Mouse (Mus musculus): ENCODE results near the gene Elovl1. TPM values are rescaled to one million over a fixed set of nuclear protein-coding genes. Genes with fewer than 3 reads are reported as not detected.

Gene Elovl1
- polyA plus RNA-seq, 1 experiment from 2014 or later: 85.1 TPM

GRCm38 (mm10) chr4:118424541-118425160 is 3.2 kb upstream of the Elovl1 start:
- ATAC-seq (ENCODE audit: low read depth): peak; percentile 60
- Histone ChIP-seq H3K9me3 (replicated peaks; ENCODE audit: control insufficient read depth, low read length) (no peaks in the 10 kb centered on the region), H3K4me1 (ENCODE audit: control insufficient read depth, low read depth, low read length) (peaks cover 54% of the 10 kb centered on the region), H3K27me3 (ENCODE audit: control insufficient read depth, insufficient read depth, low read depth, low read length) (no peaks in the 10 kb centered on the region), H3K36me3 (ENCODE audit: control insufficient read depth, insufficient read depth) (peaks cover 2% of the 10 kb centered on the region; the same call in 1 of the 2 replicates), H3K4me3 (ENCODE audit: low read depth, low read length) (no peak overlapping the region), H3K9ac (ENCODE audit: low read depth, low read length) (peak overlapping the region; percentile 40; the same call in 1 of the 2 replicates), H3K27ac (ENCODE audit: low read length) (peak overlapping the region; percentile 90), H3K4me2 (ENCODE audit: low read depth, low read length) (peak overlapping the region; percentile 37)
- 16% methylated on average over 4 of the region's 4 CpGs for WGBS (ENCODE audit: insufficient replicate concordance)

DNA sequence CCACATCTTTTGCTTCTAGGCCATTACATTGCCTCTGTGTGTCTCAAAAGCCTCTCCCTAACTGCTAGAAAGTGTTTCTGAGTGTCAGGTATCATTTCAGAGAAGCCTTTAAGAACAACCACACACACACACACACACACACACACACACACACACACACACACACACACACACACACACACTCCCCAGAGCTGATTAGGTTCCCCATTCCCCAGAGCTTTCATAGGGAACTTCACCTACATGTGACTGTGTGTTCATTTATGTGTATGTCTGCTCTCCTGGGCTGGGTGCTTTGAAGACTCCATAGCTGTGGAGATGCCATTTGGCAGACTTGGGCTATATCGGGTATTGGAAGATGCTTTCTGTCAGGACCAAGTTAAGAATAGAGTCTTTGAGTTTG is 2.5 kb upstream of the Elovl1 start:
- peaks cover 61% of the 10 kb centered on the region for H3K4me1 ChIP-seq (ENCODE audit: control insufficient read depth, low read depth, low read length)

GRCm38 (mm10) chr4:118427415-118427767 is 502 bp upstream of the Elovl1 start:
- H3K4me1 ChIP-seq (ENCODE audit: control insufficient read depth, low read depth, low read length): peaks cover 74% of the 10 kb centered on the region
- no peaks in the 10 kb centered on the region for H3K9me3 ChIP-seq (replicated peaks; ENCODE audit: control insufficient read depth, low read length)
- no peaks in the 10 kb centered on the region for H3K27me3 ChIP-seq (ENCODE audit: control insufficient read depth, insufficient read depth, low read depth, low read length)
- H3K27ac ChIP-seq (ENCODE audit: low read length): peak overlapping the region; percentile 92
- 9% methylated on average over 5 of the region's 5 CpGs for WGBS (ENCODE audit: insufficient replicate concordance)
- peak overlapping the region; percentile 96 for H3K4me2 ChIP-seq (ENCODE audit: low read depth, low read length)
- H3K36me3 ChIP-seq (ENCODE audit: control insufficient read depth, insufficient read depth): peaks cover 23% of the 10 kb centered on the region
- ATAC-seq (ENCODE audit: low read depth): peak; percentile 1
- peak overlapping the region; percentile 82 for H3K4me3 ChIP-seq (ENCODE audit: low read depth, low read length)
- peak overlapping the region; percentile 92 for H3K9ac ChIP-seq (ENCODE audit: low read depth, low read length)

More for the DNA sequence above, 2.5 kb upstream of the Elovl1 start:
- Histone ChIP-seq H3K4me3 (ENCODE audit: low read depth, low read length) (no peak overlapping the region), H3K36me3 (ENCODE audit: control insufficient read depth, insufficient read depth) (peaks cover 3% of the 10 kb centered on the region), H3K9me3 (replicated peaks; ENCODE audit: control insufficient read depth, low read length) (no peaks in the 10 kb centered on the region), H3K27me3 (ENCODE audit: control insufficient read depth, insufficient read depth, low read depth, low read length) (no peaks in the 10 kb centered on the region), H3K9ac (ENCODE audit: low read depth, low read length) (no peak overlapping the region), H3K27ac (ENCODE audit: low read length) (peak overlapping the region; percentile 90), H3K4me2 (ENCODE audit: low read depth, low read length) (no peak overlapping the region)
- WGBS (ENCODE audit: insufficient replicate concordance): 79% methylated on average over 1 of the region's 1 CpGs
- ATAC-seq (ENCODE audit: low read depth): no peak

GRCm38 (mm10) chr4:118428531-118429214 is 780 bp downstream of the Elovl1 start:
- ATAC-seq (ENCODE audit: low read depth): peak; percentile 31
- H3K4me3 ChIP-seq (ENCODE audit: low read depth, low read length): peak overlapping the region; percentile 82
- peak overlapping the region; percentile 96 for H3K4me2 ChIP-seq (ENCODE audit: low read depth, low read length)
- H3K4me1 ChIP-seq (ENCODE audit: control insufficient read depth, low read depth, low read length): peaks cover 80% of the 10 kb centered on the region
- H3K9ac ChIP-seq (ENCODE audit: low read depth, low read length): peak overlapping the region; percentile 92
- H3K27ac ChIP-seq (ENCODE audit: low read length): peak overlapping the region; percentile 92
- 21% methylated on average over 15 of the region's 15 CpGs for WGBS (ENCODE audit: insufficient replicate concordance)
- no peaks in the 10 kb centered on the region for H3K9me3 ChIP-seq (replicated peaks; ENCODE audit: control insufficient read depth, low read length)
- H3K36me3 ChIP-seq (ENCODE audit: control insufficient read depth, insufficient read depth): peaks cover 36% of the 10 kb centered on the region
- H3K27me3 ChIP-seq (ENCODE audit: control insufficient read depth, insufficient read depth, low read depth, low read length): no peaks in the 10 kb centered on the region

DNA sequence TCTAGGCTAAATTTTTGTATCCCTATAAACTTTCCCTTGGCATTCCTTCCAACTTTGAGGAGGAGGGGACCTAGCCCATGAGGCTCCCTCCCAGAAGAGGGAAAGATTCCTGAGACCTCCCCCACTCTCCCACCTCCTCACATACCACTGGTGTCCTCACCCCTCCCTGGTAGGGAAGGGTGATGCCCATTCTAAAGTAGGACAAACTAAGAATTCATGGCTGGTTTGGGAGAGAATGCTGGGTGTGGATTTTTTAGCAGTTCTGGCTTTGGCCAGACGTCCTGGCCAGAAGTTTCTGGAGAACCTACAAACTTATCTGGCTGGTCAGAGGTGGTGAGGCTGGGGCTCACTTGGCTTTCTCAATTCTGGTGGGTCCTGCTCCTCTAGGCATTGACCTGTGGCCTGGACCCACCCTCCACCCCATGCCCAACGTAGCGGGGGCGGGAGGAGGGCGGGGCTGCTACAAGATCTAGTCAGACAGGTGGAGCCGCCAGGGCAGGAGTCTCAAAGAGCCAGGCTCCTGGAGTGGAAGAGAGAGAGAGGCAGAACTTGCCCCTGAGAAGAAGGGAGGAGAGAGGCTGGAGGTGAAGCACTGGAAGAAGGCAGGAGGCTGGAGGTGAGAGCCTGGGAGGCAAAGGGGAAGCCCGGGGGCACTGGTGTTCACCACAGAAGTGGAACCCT is 1.5 kb downstream of the Elovl1 start:
- ATAC-seq (ENCODE audit: low read depth): no peak
- Histone ChIP-seq H3K4me2 (ENCODE audit: low read depth, low read length) (peak overlapping the region; percentile 96), H3K9me3 (replicated peaks; ENCODE audit: control insufficient read depth, low read length) (no peaks in the 10 kb centered on the region), H3K4me3 (ENCODE audit: low read depth, low read length) (peak overlapping the region; percentile 82), H3K27ac (ENCODE audit: low read length) (peak overlapping the region; percentile 92), H3K9ac (ENCODE audit: low read depth, low read length) (peak overlapping the region; percentile 92), H3K36me3 (ENCODE audit: control insufficient read depth, insufficient read depth) (peaks cover 43% of the 10 kb centered on the region), H3K27me3 (ENCODE audit: control insufficient read depth, insufficient read depth, low read depth, low read length) (no peaks in the 10 kb centered on the region), H3K4me1 (ENCODE audit: control insufficient read depth, low read depth, low read length) (peaks cover 80% of the 10 kb centered on the region)
- WGBS (ENCODE audit: insufficient replicate concordance): 13% methylated on average over 7 of the region's 7 CpGs

DNA sequence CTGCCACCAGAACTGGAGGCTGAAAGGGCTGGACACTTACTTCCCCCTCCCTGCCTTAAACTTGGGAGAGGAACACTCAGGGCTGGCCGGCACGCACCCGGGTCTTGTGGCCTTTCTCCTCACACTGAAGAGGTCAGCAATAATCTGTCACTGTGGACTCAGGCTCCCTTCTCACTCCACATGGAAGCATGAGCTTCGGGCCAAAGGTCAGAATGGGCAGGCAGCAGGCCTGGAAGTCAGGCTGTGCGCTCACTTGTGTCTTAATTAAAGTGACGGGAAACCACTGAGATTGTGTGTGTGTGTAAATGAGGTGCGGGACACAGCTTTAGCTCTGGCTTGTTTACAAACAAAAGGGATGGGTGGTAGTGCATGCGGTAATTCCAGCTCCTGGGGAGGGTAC is 4.4 kb downstream of the Elovl1 start:
- Histone ChIP-seq H3K9ac (ENCODE audit: low read depth, low read length) (no peak overlapping the region; the same call in 1 of the 2 replicates), H3K36me3 (ENCODE audit: control insufficient read depth, insufficient read depth) (peaks cover 56% of the 10 kb centered on the region), H3K4me2 (ENCODE audit: low read depth, low read length) (no peak overlapping the region), H3K9me3 (replicated peaks; ENCODE audit: control insufficient read depth, low read length) (no peaks in the 10 kb centered on the region), H3K4me1 (ENCODE audit: control insufficient read depth, low read depth, low read length) (peaks cover 74% of the 10 kb centered on the region), H3K27ac (ENCODE audit: low read length) (peak overlapping the region; percentile 50), H3K27me3 (ENCODE audit: control insufficient read depth, insufficient read depth, low read depth, low read length) (no peaks in the 10 kb centered on the region), H3K4me3 (ENCODE audit: low read depth, low read length) (no peak overlapping the region)
- no peak for ATAC-seq (ENCODE audit: low read depth)
- WGBS (ENCODE audit: insufficient replicate concordance): 70% methylated on average over 8 of the region's 8 CpGs

DNA sequence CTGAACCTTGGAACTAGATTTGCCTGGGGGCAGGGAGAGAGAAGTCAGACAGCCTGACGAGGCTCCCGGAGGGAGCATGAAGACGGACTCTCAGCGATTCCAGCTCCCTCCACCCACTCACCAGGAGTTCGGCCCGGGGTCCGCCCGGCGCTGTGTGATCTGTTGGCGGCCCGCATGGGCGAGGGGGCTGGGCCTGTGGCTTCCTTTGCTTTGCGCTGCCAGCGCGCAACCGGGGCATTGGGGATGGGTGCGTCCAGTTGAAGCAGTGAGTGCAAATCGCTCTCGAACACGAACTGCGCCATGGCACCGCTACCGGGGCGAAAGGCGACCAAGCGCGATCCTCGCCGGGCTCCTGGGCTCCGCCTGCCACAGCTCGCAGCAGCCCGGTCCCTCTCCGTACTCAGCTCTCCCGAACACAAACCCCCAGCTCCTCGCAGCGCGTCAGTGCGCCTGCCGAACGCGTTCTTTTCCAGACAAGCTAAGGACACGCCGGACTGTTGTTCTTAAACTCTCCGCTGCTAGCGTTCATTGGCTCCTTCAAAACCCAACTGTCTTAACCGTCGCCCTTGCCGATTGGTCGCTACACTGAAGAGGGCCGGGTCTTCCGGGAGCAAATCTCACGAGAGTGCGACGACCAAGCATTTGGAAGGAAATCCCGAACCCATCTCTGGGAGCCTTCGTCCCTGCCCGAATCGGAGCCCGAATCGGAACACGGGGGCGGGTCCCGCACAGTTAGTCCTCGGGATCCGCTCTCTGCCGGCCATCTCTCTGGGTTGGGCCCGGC is 9.1 kb downstream of the Elovl1 start, which contains the start of gene Cdc20:
Gene Cdc20 (minus strand): TSS at position 533 of the 784 bp plus-strand sequence.
- peak; percentile 95 for ATAC-seq (ENCODE audit: low read depth)
- Histone ChIP-seq H3K27me3 (ENCODE audit: control insufficient read depth, insufficient read depth, low read depth, low read length) (no peaks in the 10 kb centered on the region), H3K4me1 (ENCODE audit: control insufficient read depth, low read depth, low read length) (peaks cover 45% of the 10 kb centered on the region), H3K36me3 (ENCODE audit: control insufficient read depth, insufficient read depth) (peaks cover 36% of the 10 kb centered on the region), H3K4me3 (ENCODE audit: low read depth, low read length) (peak within 1 kb of the TSS; percentile 90), H3K4me2 (ENCODE audit: low read depth, low read length) (peak within 1 kb of the TSS; percentile 89), H3K9me3 (replicated peaks; ENCODE audit: control insufficient read depth, low read length) (no peaks in the 10 kb centered on the region), H3K27ac (ENCODE audit: low read length) (peak within 1 kb of the TSS; percentile 91), H3K9ac (ENCODE audit: low read depth, low read length) (peak within 1 kb of the TSS; percentile 91)
- WGBS (ENCODE audit: insufficient replicate concordance): 0% methylated on average over 67 of the region's 67 CpGs

DNA sequence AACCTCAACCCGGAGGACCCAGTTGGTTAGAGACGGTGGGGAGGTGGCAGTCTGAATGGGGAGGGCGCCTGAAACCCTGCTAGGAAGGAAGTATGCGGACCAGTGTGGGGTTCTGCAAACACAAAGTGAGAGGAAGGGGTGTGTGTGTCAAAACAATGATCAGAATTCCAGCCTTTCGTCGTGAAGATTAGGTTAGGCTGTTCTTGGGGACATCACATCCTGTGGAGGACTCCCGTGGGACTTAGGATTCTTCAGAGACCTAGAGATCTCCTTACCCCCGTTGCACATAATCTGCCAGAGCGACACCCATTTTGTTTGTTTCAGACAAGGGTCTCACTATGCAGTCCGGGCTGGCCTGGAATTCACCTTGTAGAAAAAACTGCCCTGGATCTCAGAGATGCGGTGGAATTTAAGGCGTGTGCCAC is 9.9 kb downstream of the Elovl1 start:
- peak overlapping the region; percentile 89 for H3K4me2 ChIP-seq (ENCODE audit: low read depth, low read length)
- H3K9me3 ChIP-seq (replicated peaks; ENCODE audit: control insufficient read depth, low read length): no peaks in the 10 kb centered on the region
- no peaks in the 10 kb centered on the region for H3K27me3 ChIP-seq (ENCODE audit: control insufficient read depth, insufficient read depth, low read depth, low read length)
- H3K9ac ChIP-seq (ENCODE audit: low read depth, low read length): peak overlapping the region; percentile 91
- peaks cover 38% of the 10 kb centered on the region for H3K4me1 ChIP-seq (ENCODE audit: control insufficient read depth, low read depth, low read length)
- H3K27ac ChIP-seq (ENCODE audit: low read length): peak overlapping the region; percentile 91
- H3K4me3 ChIP-seq (ENCODE audit: low read depth, low read length): peak overlapping the region; percentile 90
- H3K36me3 ChIP-seq (ENCODE audit: control insufficient read depth, insufficient read depth): peaks cover 28% of the 10 kb centered on the region
- no peak for ATAC-seq (ENCODE audit: low read depth)
- 9% methylated on average over 12 of the region's 12 CpGs for WGBS (ENCODE audit: insufficient replicate concordance)

All from liver, embryonic 16.5 days (tissue).